Mouse (Mus musculus) testis, adult 2 months (tissue): ENCODE results near the gene C8a. TPM values are rescaled to one million over a fixed set of nuclear protein-coding genes. Genes with fewer than 3 reads are reported as not detected.

ENCODE experiments used
- H3K27ac ChIP-seq: fragments of 200-500 bp; 2 replicates; pipeline ENCODE4 v1.5.1; 2012; ENCODE audit warnings: low read depth, low read length; ENCODE audit not compliant: control insufficient read depth, insufficient read depth
- H3K27me3 ChIP-seq: fragments of 200-500 bp; 2 replicates; pipeline ENCODE4 v1.6.1; 2012; ENCODE audit warnings: mild to moderate bottlenecking, low read length, moderate library complexity; ENCODE audit not compliant: control insufficient read depth, insufficient read depth
- H3K36me3 ChIP-seq: fragments of 200-500 bp; 2 replicates; pipeline ENCODE4 v1.6.1; 2012; ENCODE audit warnings: mild to moderate bottlenecking, low read length; ENCODE audit not compliant: control insufficient read depth, insufficient read depth
- H3K4me1 ChIP-seq: fragments of 200-500 bp; 2 replicates; pipeline ENCODE4 v1.6.1; 2012; ENCODE audit warnings: low read length; ENCODE audit not compliant: control insufficient read depth, insufficient read depth
- H3K4me3 ChIP-seq: fragments of 200-500 bp; 2 replicates; pipeline ENCODE4 v1.5.1; 2012; ENCODE audit warnings: low read depth, mild to moderate bottlenecking, low read length, moderate library complexity, mixed read lengths; ENCODE audit not compliant: control insufficient read depth
- CTCF ChIP-seq: fragments of 200-500 bp; IDR thresholded peaks from 2 replicates; pipeline ENCODE4 v1.5.1; 2012; ENCODE audit warnings: low read depth, mild to moderate bottlenecking, inconsistent platforms, low read length, moderate library complexity; ENCODE audit not compliant: control insufficient read depth, insufficient read depth, insufficient replicate concordance
- POLR2A ChIP-seq: fragments of 200-500 bp; IDR thresholded peaks from 2 replicates; pipeline ENCODE4 v1.6.1; 2012; ENCODE audit warnings: low read depth, mild to moderate bottlenecking, inconsistent platforms, low read length, moderate library complexity; ENCODE audit not compliant: control insufficient read depth
- polyA plus RNA-seq: library from polyadenylated mRNA; depleted of rRNA; stranded (reverse); fragments of >200 nt; gene quantifications from 2 replicates; pipeline ENCODE4 v1.2.3, GENCODE M21; 2012

The C8a gene
- polyA plus RNA-seq, 1 experiment, result 0.52 TPM

DNA sequence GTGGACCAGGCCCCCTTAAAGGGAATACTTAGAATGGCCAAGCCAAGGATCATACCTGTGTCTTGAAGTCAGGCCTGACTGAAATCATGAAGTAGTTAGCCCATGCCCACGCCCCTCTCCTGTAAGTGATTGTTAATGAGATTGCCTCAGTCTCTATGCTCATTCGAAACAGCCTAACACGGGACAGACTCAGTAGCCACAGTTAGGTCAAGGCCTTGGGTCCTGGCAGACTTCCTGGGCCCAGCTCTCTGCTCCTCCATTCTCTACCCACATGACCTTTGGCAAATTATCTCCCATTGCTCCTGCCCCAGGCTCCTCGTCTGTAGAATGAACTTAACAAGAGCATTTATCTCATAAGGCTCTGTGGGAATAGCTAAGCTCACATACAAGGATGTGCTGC, 57.2 kb downstream of the C8a start:
- H3K27ac ChIP-seq, result no peak overlapping the region
- no peak overlapping the region for H3K4me3 ChIP-seq
- peaks cover 8% of the 10 kb centered on the region for H3K4me1 ChIP-seq
- H3K27me3 ChIP-seq, result no peaks in the 10 kb centered on the region
- H3K36me3 ChIP-seq, result no peaks in the 10 kb centered on the region
- TF ChIP-seq POLR2A (no peak), CTCF (no peak)

DNA sequence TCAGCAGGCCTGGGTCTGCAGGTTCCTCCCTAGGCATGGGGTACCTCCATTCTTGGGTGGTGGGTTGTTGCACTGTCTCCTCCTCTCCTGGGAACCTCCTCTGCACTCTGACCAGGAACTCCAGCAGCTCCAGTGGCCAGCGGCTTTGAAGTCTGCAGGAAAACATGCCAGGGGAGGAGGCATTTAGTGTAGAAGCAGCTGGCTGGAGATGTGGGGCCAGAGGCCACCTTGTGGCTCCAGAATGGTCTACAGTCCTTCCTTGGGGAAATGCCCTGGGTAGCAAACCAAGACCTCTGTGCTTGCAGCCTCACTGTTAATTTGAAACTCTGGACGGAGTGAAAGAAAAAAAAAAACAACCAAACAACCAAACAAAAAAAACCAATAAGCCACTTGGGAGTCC, 58.7 kb downstream of the C8a start:
- Histone ChIP-seq H3K4me1 (peaks cover 8% of the 10 kb centered on the region), H3K27me3 (no peaks in the 10 kb centered on the region), H3K4me3 (no peak overlapping the region), H3K27ac (no peak overlapping the region), H3K36me3 (no peaks in the 10 kb centered on the region)
- TF ChIP-seq POLR2A, result no peak
- no peak for TF ChIP-seq CTCF

DNA sequence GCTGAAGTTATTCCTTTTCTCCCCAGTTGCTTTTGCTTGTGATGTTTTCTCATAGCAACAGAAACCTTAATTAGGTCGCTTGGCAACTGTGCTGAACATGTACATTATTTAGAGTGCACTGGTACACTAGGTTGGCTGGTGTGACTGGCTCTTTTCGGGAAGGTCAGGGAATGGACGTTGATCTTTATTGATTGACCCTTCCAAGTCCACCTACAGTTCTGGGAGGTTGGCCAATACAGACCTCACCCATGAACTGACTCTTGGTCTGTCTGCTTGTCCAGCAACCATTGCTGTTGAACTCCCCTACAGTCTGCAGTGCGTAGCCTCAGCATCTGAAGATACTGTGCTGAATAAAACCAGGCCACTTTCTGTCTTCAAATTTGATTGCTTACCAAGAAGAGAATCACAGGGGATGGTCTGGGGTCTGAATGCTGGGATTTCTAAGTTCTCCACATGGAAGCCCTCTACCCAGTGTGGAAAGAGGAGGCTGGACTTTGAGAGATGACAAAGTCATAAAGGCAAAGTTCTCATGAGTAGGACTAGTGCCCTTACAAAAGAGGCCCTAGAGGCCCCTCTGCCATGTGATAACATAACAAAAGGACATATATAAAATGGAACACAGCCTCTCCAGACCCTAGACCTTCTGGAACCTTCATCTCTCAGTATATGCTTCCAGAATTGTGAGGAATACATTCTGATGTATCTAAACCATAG, 59.5 kb downstream of the C8a start:
- no peaks in the 10 kb centered on the region for H3K36me3 ChIP-seq
- H3K27ac ChIP-seq, result no peak overlapping the region
- TF ChIP-seq POLR2A, result no peak
- no peak for TF ChIP-seq CTCF
- H3K4me3 ChIP-seq, result no peak overlapping the region
- peaks cover 3% of the 10 kb centered on the region; the same call in 1 of the 2 replicates for H3K4me1 ChIP-seq
- H3K27me3 ChIP-seq, result no peaks in the 10 kb centered on the region

DNA sequence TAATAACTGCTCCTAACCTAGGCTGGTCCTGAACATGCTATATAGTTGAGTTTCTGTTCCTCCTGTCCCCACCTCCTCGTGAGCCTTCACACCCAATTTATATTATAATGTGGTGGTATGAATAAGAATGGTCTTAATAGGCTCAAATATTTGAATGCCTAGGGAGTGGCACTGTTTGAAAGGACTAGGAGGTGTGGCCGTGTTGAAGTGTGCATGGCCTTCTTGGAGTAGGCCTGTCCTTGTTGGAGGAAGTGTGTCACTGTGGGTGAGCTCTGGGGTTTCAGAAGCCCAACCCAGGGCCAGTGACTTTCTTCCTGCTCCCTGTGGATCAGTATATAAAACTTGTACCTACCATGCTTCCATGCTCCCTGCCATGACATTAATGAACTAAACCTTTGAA, 62.6 kb downstream of the C8a start:
- TF ChIP-seq POLR2A (no peak), CTCF (no peak)
- no peak overlapping the region for H3K4me3 ChIP-seq
- no peaks in the 10 kb centered on the region for H3K36me3 ChIP-seq
- H3K4me1 ChIP-seq, result no peaks in the 10 kb centered on the region
- no peaks in the 10 kb centered on the region for H3K27me3 ChIP-seq
- H3K27ac ChIP-seq, result no peak overlapping the region

DNA sequence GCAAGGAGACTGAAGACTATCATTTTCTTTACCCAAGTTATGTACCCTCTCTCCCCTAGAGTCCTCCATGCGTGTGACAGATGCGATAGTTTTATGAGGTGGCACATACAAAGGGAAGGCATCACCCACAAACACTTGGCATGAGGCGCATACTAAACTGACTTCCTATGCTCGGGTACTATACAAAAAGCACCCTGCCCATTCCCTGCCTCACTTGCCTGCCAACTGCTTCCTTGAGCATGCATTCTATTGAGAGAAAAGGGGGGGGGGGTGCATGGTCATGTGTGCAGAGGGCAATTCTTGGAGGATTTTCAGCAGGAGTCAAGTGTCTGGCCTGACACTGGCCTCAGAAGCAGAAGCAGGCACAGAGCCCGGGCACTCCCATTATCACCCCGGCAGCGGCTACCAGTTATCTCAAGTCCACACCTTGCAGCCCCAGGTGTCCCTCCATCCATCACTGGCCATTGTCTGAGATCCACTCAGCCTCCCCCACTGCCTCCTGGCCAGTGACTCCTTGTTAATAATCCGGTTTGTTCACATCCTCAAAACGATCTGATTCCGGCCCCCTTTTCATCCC, 65.4 kb downstream of the C8a start:
- H3K27ac ChIP-seq, result no peak overlapping the region
- TF ChIP-seq POLR2A, result no peak
- no peak for TF ChIP-seq CTCF
- H3K4me3 ChIP-seq, result no peak overlapping the region
- H3K36me3 ChIP-seq, result no peaks in the 10 kb centered on the region
- no peaks in the 10 kb centered on the region for H3K4me1 ChIP-seq
- H3K27me3 ChIP-seq, result no peaks in the 10 kb centered on the region

DNA sequence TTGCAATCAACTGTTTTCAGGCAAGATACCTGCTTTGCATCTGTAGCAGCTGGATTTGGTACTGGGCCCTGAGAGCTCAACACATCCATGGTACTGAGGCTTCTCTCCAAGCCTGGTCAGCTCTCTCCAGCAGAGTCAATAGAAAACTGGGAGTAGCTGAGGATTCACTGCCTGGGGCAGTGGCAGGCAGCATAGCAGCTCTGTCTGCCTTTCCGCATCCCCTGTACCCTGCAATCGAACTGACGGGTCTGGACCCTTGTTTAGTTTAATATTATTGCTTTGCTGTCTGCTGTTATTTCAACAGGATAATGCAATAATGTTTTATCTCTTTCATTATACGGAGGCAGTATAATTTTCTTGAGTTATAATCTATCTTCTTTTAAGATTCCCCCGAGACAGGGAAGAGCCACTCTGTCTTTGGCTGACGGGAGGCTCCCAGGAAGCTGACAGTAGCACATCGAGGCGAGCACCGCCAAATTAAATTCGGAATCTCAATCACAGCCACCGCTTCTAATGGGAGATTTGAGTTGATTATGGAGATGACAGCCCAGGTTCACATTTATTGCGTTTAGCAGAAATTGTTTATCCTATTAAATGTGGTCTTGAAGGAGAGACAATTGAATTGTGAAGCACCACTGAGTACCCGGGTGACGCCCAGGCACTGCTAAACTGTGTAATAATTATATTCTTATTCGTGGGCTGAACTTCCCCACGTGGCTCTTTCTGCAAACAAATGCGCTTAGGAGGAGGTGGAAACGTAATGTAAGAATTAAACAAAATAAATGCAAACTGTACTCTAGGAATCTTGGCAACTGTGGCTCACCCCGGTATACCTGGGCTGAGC, 70.6 kb downstream of the C8a start:
- H3K4me1 ChIP-seq, result no peaks in the 10 kb centered on the region
- no peaks in the 10 kb centered on the region for H3K36me3 ChIP-seq
- no peak overlapping the region for H3K27ac ChIP-seq
- H3K27me3 ChIP-seq, result no peaks in the 10 kb centered on the region
- no peak for TF ChIP-seq CTCF
- H3K4me3 ChIP-seq, result no peak overlapping the region

DNA sequence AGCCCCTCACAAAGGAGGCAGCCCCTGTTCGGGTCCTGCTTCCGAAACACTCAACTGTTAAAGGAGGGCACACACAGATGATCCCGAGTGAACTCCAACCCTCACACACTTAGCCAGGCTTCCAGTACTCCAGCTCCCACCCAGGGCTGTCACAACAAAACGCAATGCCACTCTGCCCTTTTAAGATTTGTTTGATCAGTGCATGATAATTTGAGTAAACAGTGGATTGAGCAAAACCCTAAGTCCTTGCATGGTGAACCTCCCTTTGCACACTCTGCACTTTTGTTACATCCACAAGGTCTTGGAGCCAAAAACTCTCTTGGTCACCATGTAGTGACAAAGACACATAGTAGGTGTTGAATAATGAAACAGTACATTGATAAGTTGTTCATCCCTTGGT, 72.1 kb downstream of the C8a start:
- no peaks in the 10 kb centered on the region for H3K27me3 ChIP-seq
- H3K27ac ChIP-seq, result no peak overlapping the region
- H3K4me1 ChIP-seq, result peaks cover 4% of the 10 kb centered on the region
- no peaks in the 10 kb centered on the region for H3K36me3 ChIP-seq
- no peak overlapping the region for H3K4me3 ChIP-seq
- no peak for TF ChIP-seq CTCF
- no peak for TF ChIP-seq POLR2A
